Mouse (Mus musculus) bone marrow, adult 2 months (tissue): Measurements from ENCODE around the gene Dnal1.

Experiments
- CTCF ChIP-seq: fragments of 200-500 bp; IDR thresholded peaks from 2 replicates; pipeline ENCODE4 v1.5.1; 2011; ENCODE audit warnings: low read length, control low read depth; ENCODE audit not compliant: control insufficient read depth, insufficient read depth
- POLR2A ChIP-seq: fragments of 200-500 bp; IDR thresholded peaks from 2 replicates; pipeline ENCODE4 v1.6.1; 2011; ENCODE audit warnings: low read depth, mild to moderate bottlenecking, control low read depth, low read length, borderline replicate concordance; ENCODE audit not compliant: control insufficient read depth

DNA sequence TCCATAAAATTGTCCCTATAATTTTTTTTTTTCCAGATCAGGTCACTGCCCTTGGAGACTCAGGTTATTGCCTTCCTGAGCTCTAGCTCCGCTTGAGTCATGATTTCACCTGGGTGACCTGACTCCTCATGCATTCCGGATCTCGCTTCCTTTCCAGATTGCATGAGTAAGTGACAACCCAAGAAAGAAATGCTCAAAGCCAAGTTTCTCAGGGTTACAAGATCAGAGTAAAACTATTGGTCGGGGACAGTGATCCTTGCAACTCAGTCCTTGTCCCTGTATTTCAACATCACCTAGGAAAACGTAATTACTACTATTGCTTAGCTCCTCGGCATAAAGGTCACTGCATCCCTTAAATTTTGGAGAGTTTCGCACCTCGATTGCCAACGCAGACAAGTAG, 45.2 kb upstream of the Dnal1 start, which contains the start of gene Acot5:
- TF ChIP-seq POLR2A = no peak
- TF ChIP-seq CTCF = no peak
